11 mouse cellular contexts compared by ENCODE assay signal in genomic region chr4:136861806-136862205, GRCm38 (mm10). TPM values are rescaled to one million over a fixed set of nuclear protein-coding genes. Genes with fewer than 3 reads are reported as not detected.
DNase-seq lines count a peak whose midpoint lies in the region; ATAC-seq and TF ChIP-seq lines count a peak whose summit lies in the region.
"Had no signal": no experiment of that assay in that cellular context is flagged by ENCODE, and none has a peak within 500 bp of the region (broad histone marks: within the 10 kb centered on the region; RNA-seq: fewer than 3 reads in every experiment).

No protein-coding gene starts in this region.

- no peak for DNase-seq in intestine, embryonic 14.5 days (ENCODE audit: low spot score)
- peak; percentile 66 for DNase-seq in forebrain, embryonic 11.5 days (ENCODE audit: low spot score)
- peak; percentile 71 for DNase-seq in retina, postnatal 7 days (ENCODE audit: low read depth, low spot score)
- no peak for DNase-seq in gastrocnemius, postnatal 10 days
- no peak for DNase-seq in adrenal gland, postnatal 25 days
- no peak for DNase-seq in cerebellum, adult 9-11 months

- ATAC-seq in intestine, embryonic 14.5 days (replicated peaks; ENCODE audit: low FRiP score, low TSS enrichment, low read depth) = no peak
- ATAC-seq in intestine, postnatal 0 days = no peak
- ATAC-seq in forebrain, embryonic 11.5 days (replicated peaks; ENCODE audit: low FRiP score) = peak; percentile 60
- no peak for ATAC-seq in limb, embryonic 13.5 days (ENCODE audit: low FRiP score, low read depth)

- H3K27me3 ChIP-seq in intestine, embryonic 14.5 days (replicated peaks; ENCODE audit: control insufficient read depth, insufficient read depth, low read length) = no peaks in the 10 kb centered on the region
- no peaks in the 10 kb centered on the region for H3K27me3 ChIP-seq in intestine, postnatal 0 days (replicated peaks; ENCODE audit: control insufficient read depth, insufficient read depth, low read length)
- H3K27me3 ChIP-seq in forebrain, embryonic 11.5 days (ENCODE audit: control insufficient read depth, insufficient read depth, low read length) = no peaks in the 10 kb centered on the region
- H3K27me3 ChIP-seq in limb, embryonic 13.5 days = peaks cover 17% of the 10 kb centered on the region

- no peak overlapping the region for H3K9ac ChIP-seq in intestine, embryonic 14.5 days (ENCODE audit: low read length)
- H3K9ac ChIP-seq in intestine, postnatal 0 days (ENCODE audit: low read depth, low read length) = no peak overlapping the region
- peak overlapping the region; percentile 4 for H3K9ac ChIP-seq in forebrain, embryonic 11.5 days (ENCODE audit: low read length)
- 0 out of 2 replicates have a peak overlapping the region, but pooled peaks have one; percentile 5 for H3K9ac ChIP-seq in limb, embryonic 13.5 days
- H3K9ac ChIP-seq: limb, embryonic 12.5 days had no signal

- H3K27ac ChIP-seq in intestine, embryonic 14.5 days (ENCODE audit: low read depth) = 0 out of 2 replicates have a peak overlapping the region, but pooled peaks have one; percentile 18
- no peak overlapping the region for H3K27ac ChIP-seq in intestine, postnatal 0 days (ENCODE audit: low read depth, low read length)
- H3K27ac ChIP-seq in forebrain, embryonic 11.5 days (ENCODE audit: low read depth, low read length) = peak overlapping the region; percentile 84
- H3K27ac ChIP-seq in limb, embryonic 13.5 days = no peak overlapping the region
- H3K27ac ChIP-seq: limb, embryonic 12.5 days had no signal

- no peaks in the 10 kb centered on the region for H3K9me3 ChIP-seq in intestine, embryonic 14.5 days (ENCODE audit: control insufficient read depth, low read length)
- H3K9me3 ChIP-seq in intestine, postnatal 0 days (ENCODE audit: control insufficient read depth) = no peaks in the 10 kb centered on the region
- H3K9me3 ChIP-seq in forebrain, embryonic 11.5 days (ENCODE audit: control insufficient read depth, low read length) = no peaks in the 10 kb centered on the region
- no peaks in the 10 kb centered on the region for H3K9me3 ChIP-seq in limb, embryonic 13.5 days
- H3K9me3 ChIP-seq: limb, embryonic 12.5 days had no signal

- no peak for TF ChIP-seq CTCF in intestine, postnatal 0 days (IDR thresholded peaks at IDR 0.05; ENCODE audit: low read depth)

- no peak overlapping the region for H3K4me2 ChIP-seq in intestine, embryonic 14.5 days (ENCODE audit: low read length)
- no peak overlapping the region; the same call in 1 of the 2 replicates for H3K4me2 ChIP-seq in intestine, postnatal 0 days (replicated peaks; ENCODE audit: low read depth)
- no peak overlapping the region for H3K4me2 ChIP-seq in forebrain, embryonic 11.5 days (ENCODE audit: low read depth, low read length, severe bottlenecking)
- H3K4me2 ChIP-seq in limb, embryonic 13.5 days (replicated peaks) = no peak overlapping the region; the same call in 1 of the 2 replicates
- H3K4me2 ChIP-seq: limb, embryonic 12.5 days had no signal

- no peak overlapping the region for H3K4me3 ChIP-seq in intestine, embryonic 14.5 days (ENCODE audit: low read depth, low read length)
- H3K4me3 ChIP-seq in intestine, postnatal 0 days (ENCODE audit: low read depth, low read length) = no peak overlapping the region
- no peak overlapping the region for H3K4me3 ChIP-seq in forebrain, embryonic 11.5 days (ENCODE audit: low read depth, low read length)
- H3K4me3 ChIP-seq in limb, embryonic 13.5 days = no peak overlapping the region
- H3K4me3 ChIP-seq: limb, embryonic 12.5 days had no signal

- H3K4me1 ChIP-seq in intestine, embryonic 14.5 days (replicated peaks; ENCODE audit: control insufficient read depth, insufficient read depth, low read length) = peaks cover 16% of the 10 kb centered on the region
- H3K4me1 ChIP-seq in intestine, postnatal 0 days (replicated peaks; ENCODE audit: control insufficient read depth, insufficient read depth, low read length) = peaks cover 4% of the 10 kb centered on the region; the same call in 1 of the 2 replicates
- peaks cover 31% of the 10 kb centered on the region for H3K4me1 ChIP-seq in forebrain, embryonic 11.5 days (replicated peaks; ENCODE audit: control insufficient read depth, insufficient read depth, low read length)
- H3K4me1 ChIP-seq in limb, embryonic 13.5 days = peaks cover 20% of the 10 kb centered on the region

- H3K36me3 ChIP-seq in intestine, embryonic 14.5 days (ENCODE audit: control insufficient read depth, insufficient read depth, low read length) = no peaks in the 10 kb centered on the region
- no peaks in the 10 kb centered on the region for H3K36me3 ChIP-seq in intestine, postnatal 0 days (ENCODE audit: control insufficient read depth, insufficient read depth)
- H3K36me3 ChIP-seq in forebrain, embryonic 11.5 days (ENCODE audit: control insufficient read depth, insufficient read depth, low read length) = no peaks in the 10 kb centered on the region
- no peaks in the 10 kb centered on the region for H3K36me3 ChIP-seq in limb, embryonic 13.5 days
- H3K36me3 ChIP-seq: limb, embryonic 12.5 days had no signal

- 13% methylated on average over 17 of the region's 17 CpGs for WGBS in intestine, embryonic 14.5 days
- 17% methylated on average over 17 of the region's 17 CpGs for WGBS in intestine, postnatal 0 days
- 3% methylated on average over 17 of the region's 17 CpGs for WGBS in forebrain, embryonic 11.5 days
- 7% methylated on average over 17 of the region's 17 CpGs for WGBS in limb, embryonic 13.5 days

RNA-seq across cellular contexts. Expression of gene C1qb, which starts 24.2 kb away (rescaled TPM):
- polyA plus RNA-seq in intestine, embryonic 14.5 days (2014; fragmentation: Nextera tagmentation; extraction: Ambion mirVana) = 62.3 and 62.8 TPM in 2 replicates
- polyA plus RNA-seq in intestine, postnatal 0 days (2015; fragmentation: Nextera tagmentation; extraction: Ambion mirVana) = 67.7 and 71.4 TPM in 2 replicates
- polyA plus RNA-seq in forebrain, embryonic 11.5 days (2014; fragmentation: Nextera tagmentation; extraction: Ambion mirVana) = 19.7 and 21.1 TPM in 2 replicates
- polyA plus RNA-seq in limb, embryonic 13.5 days (2015; fragmentation: Nextera tagmentation; extraction: Ambion mirVana) = 39.7 and 41.0 TPM in 2 replicates
- total RNA-seq in gastrocnemius, postnatal 10 days (2021) = 10 to 100 TPM; 22.0 to 23.2 TPM
- 24.4 and 28.3 TPM in 2 replicates for total RNA-seq in adrenal gland, postnatal 25 days (2021)
- polyA plus RNA-seq: C2C12 had no signal

RNA-seq across cellular contexts. Expression of gene Ephb2, which starts 26.0 kb away (rescaled TPM):
- polyA plus RNA-seq in intestine, embryonic 14.5 days (2014; fragmentation: Nextera tagmentation; extraction: Ambion mirVana) = 8.8 and 11.4 TPM in 2 replicates
- 5.7 TPM in 2 replicates for polyA plus RNA-seq in intestine, postnatal 0 days (2015; fragmentation: Nextera tagmentation; extraction: Ambion mirVana)
- polyA plus RNA-seq in forebrain, embryonic 11.5 days (2014; fragmentation: Nextera tagmentation; extraction: Ambion mirVana) = 35.8 and 36.9 TPM in 2 replicates
- 10.3 and 10.9 TPM in 2 replicates for polyA plus RNA-seq in limb, embryonic 13.5 days (2015; fragmentation: Nextera tagmentation; extraction: Ambion mirVana)
- 1 to 10 TPM; 4.6 to 5.4 TPM for total RNA-seq in gastrocnemius, postnatal 10 days (2021)
- total RNA-seq in adrenal gland, postnatal 25 days (2021) = 15.1 and 17.8 TPM in 2 replicates

RNA-seq across cellular contexts. Expression of gene C1qc, which starts 31.1 kb away (rescaled TPM):
- 27.5 and 32.3 TPM in 2 replicates for polyA plus RNA-seq in intestine, embryonic 14.5 days (2014; fragmentation: Nextera tagmentation; extraction: Ambion mirVana)
- 42.5 and 42.9 TPM in 2 replicates for polyA plus RNA-seq in intestine, postnatal 0 days (2015; fragmentation: Nextera tagmentation; extraction: Ambion mirVana)
- polyA plus RNA-seq in forebrain, embryonic 11.5 days (2014; fragmentation: Nextera tagmentation; extraction: Ambion mirVana) = 10.0 and 10.7 TPM in 2 replicates
- 18.1 and 18.8 TPM in 2 replicates for polyA plus RNA-seq in limb, embryonic 13.5 days (2015; fragmentation: Nextera tagmentation; extraction: Ambion mirVana)
- total RNA-seq in gastrocnemius, postnatal 10 days (2021) = 10 to 100 TPM; 22.7 to 23.9 TPM
- total RNA-seq in adrenal gland, postnatal 25 days (2021) = 18.2 and 22.5 TPM in 2 replicates
- polyA plus RNA-seq: C2C12 had no signal

RNA-seq across cellular contexts. Expression of gene C1qa, which starts 36.8 kb away (rescaled TPM):
- 34.2 and 34.6 TPM in 2 replicates for polyA plus RNA-seq in intestine, embryonic 14.5 days (2014; fragmentation: Nextera tagmentation; extraction: Ambion mirVana)
- 44.8 and 48.0 TPM in 2 replicates for polyA plus RNA-seq in intestine, postnatal 0 days (2015; fragmentation: Nextera tagmentation; extraction: Ambion mirVana)
- polyA plus RNA-seq in forebrain, embryonic 11.5 days (2014; fragmentation: Nextera tagmentation; extraction: Ambion mirVana) = 8.2 and 11.3 TPM in 2 replicates
- 20.5 and 23.0 TPM in 2 replicates for polyA plus RNA-seq in limb, embryonic 13.5 days (2015; fragmentation: Nextera tagmentation; extraction: Ambion mirVana)
- 10 to 100 TPM; 23.3 to 23.8 TPM for total RNA-seq in gastrocnemius, postnatal 10 days (2021)
- total RNA-seq in adrenal gland, postnatal 25 days (2021) = 21.3 and 28.7 TPM in 2 replicates
- total RNA-seq: hematopoietic stem cell, adult 5-6 weeks had no signal
- polyA plus RNA-seq: C2C12 had no signal

Comparison
In these comparisons a context has a peak if more than half of its experiments do, and no peak if none do; other contexts are left out.
1. H3K27ac ChIP-seq: peak in intestine, embryonic 14.5 days (single experiment) and forebrain, embryonic 11.5 days (single experiment); none in intestine, postnatal 0 days (single experiment) and limb, embryonic 13.5 days (single experiment).
2. DNase-seq: peak in forebrain, embryonic 11.5 days (single experiment) and retina, postnatal 7 days (single experiment); none in intestine, embryonic 14.5 days (single experiment), gastrocnemius, postnatal 10 days (single experiment), adrenal gland, postnatal 25 days (single experiment) and cerebellum, adult 9-11 months (single experiment).
3. H3K9ac ChIP-seq: peak in forebrain, embryonic 11.5 days (single experiment) and limb, embryonic 13.5 days (single experiment); none in intestine, embryonic 14.5 days (single experiment) and intestine, postnatal 0 days (single experiment).